Mouse (Mus musculus) heart, adult 2 months (tissue): Measurements from ENCODE around the gene Pax6. TPM values are rescaled to one million over a fixed set of nuclear protein-coding genes. Genes with fewer than 3 reads are reported as not detected.

Source experiments
- DNase-seq, 2 experiments: peaks; one replicate each; pipeline ENCODE4 v3.0.0; 2021
- H3K27ac ChIP-seq: fragments of 200-600 bp; 2 replicates; pipeline ENCODE4 v1.8.1; 2022
- H3K27me3 ChIP-seq: fragments of 200-500 bp; 2 replicates; pipeline ENCODE4 v1.6.1; 2012; ENCODE audit warnings: mild to moderate bottlenecking, low read length, inconsistent platforms, mixed read lengths; ENCODE audit not compliant: control insufficient read depth, insufficient read depth
- H3K36me3 ChIP-seq: fragments of 200-500 bp; 2 replicates; pipeline ENCODE4 v1.6.1; 2012; ENCODE audit warnings: low read length, inconsistent platforms; ENCODE audit not compliant: control insufficient read depth, insufficient read depth
- H3K4me1 ChIP-seq: fragments of 200-500 bp; 2 replicates; pipeline ENCODE4 v1.6.1; 2011; ENCODE audit warnings: low read length; ENCODE audit not compliant: control insufficient read depth, insufficient read depth
- H3K4me3 ChIP-seq: fragments of 200-600 bp; 2 replicates; pipeline ENCODE4 v1.8.1; 2022
- H3K79me2 ChIP-seq: fragments of 200-500 bp; replicated peaks from 2 replicates; pipeline ENCODE4 v1.6.1; 2012; ENCODE audit warnings: mild to moderate bottlenecking, inconsistent platforms, low read length, moderate library complexity, mixed read lengths; ENCODE audit not compliant: control insufficient read depth, insufficient read depth
- H3K9ac ChIP-seq: fragments of 200-500 bp; 2 replicates; pipeline ENCODE4 v1.6.1; 2012; ENCODE audit warnings: low read depth, mild to moderate bottlenecking, control low read depth, inconsistent platforms, low read length, mixed read lengths
- CTCF ChIP-seq: fragments of 200-600 bp; IDR thresholded peaks from 2 replicates; pipeline ENCODE4 v1.8.1; 2022; ENCODE audit warnings: antibody characterized with exemption, mild to moderate bottlenecking, moderate library complexity
- EP300 ChIP-seq: fragments of 200-500 bp; IDR thresholded peaks from 2 replicates; pipeline ENCODE4 v1.6.1; 2011; ENCODE audit warnings: low read depth, low read length, control low read depth; ENCODE audit not compliant: insufficient read depth
- POLR2A ChIP-seq: fragments of 200-500 bp; IDR thresholded peaks from 2 replicates; pipeline ENCODE4 v1.6.1; 2011; ENCODE audit warnings: mild to moderate bottlenecking, low read depth, low read length, control low read depth; ENCODE audit not compliant: insufficient read depth
- WGBS: fragments of 180-500 bp; shearing (Covaris S2); methylation state at CpG from one replicate; pipeline ENCODE4 v1.1.7; 2018; 5-methylcytosine and 5-hydroxymethylcytosine counted together
- intact Hi-C: fragments of 180-260 bp; cut with DNase I; formaldehyde crosslinking; loops from one replicate; pipeline ENCODE4 v1.15.1; 2025
- polyA plus RNA-seq: library from polyadenylated mRNA; depleted of rRNA; stranded (reverse); fragments of >200 nt; gene quantifications from 2 replicates; pipeline ENCODE4 v1.2.3, GENCODE M21; 2012; rRNA removed
- total RNA-seq, 2 experiments: library from RNA; stranded (reverse); gene quantifications; 2 replicates each; pipeline ENCODE4 v1.2.3; 2021

Pax6 gene
- total and polyA plus RNA-seq, 3 experiments, result not detected

GRCm38 (mm10) chr2:105726657-105727056 lies 58.0 kb downstream of the Pax6 start:
- Histone ChIP-seq H3K9ac (no peak overlapping the region), H3K27me3 (no peaks in the 10 kb centered on the region), H3K27ac (no peak overlapping the region), H3K4me3 (no peak overlapping the region), H3K36me3 (no peaks in the 10 kb centered on the region), H3K4me1 (no peaks in the 10 kb centered on the region), H3K79me2 (no peaks in the 10 kb centered on the region)
- DNase-seq, result no peak
- TF ChIP-seq CTCF (no peak), EP300 (no peak), POLR2A (no peak)
- WGBS, result 69% methylated on average over 9 of the region's 9 CpGs
- intact Hi-C loops, result no loop called here

- Histone ChIP-seq H3K4me3 (no peak overlapping the region), H3K36me3 (no peaks in the 10 kb centered on the region), H3K27me3 (no peaks in the 10 kb centered on the region), H3K79me2 (no peaks in the 10 kb centered on the region), H3K9ac (no peak overlapping the region), H3K4me1 (no peaks in the 10 kb centered on the region), H3K27ac (no peak overlapping the region)
- TF ChIP-seq CTCF, result no peak
- TF ChIP-seq EP300, result no peak
- no peak for TF ChIP-seq POLR2A
- no peak for DNase-seq
- intact Hi-C loops, result no loop called here
- WGBS, result 96% methylated on average over 3 of the region's 3 CpGs
These were observed 62.0 kb downstream of the Pax6 start for GRCm38 (mm10) chr2:105730704-105731103.

- TF ChIP-seq CTCF (no peak), EP300 (no peak), POLR2A (no peak)
- H3K9ac ChIP-seq, result no peak overlapping the region
- intact Hi-C loops, result no loop called here
- H3K79me2 ChIP-seq, result no peaks in the 10 kb centered on the region
- no peak overlapping the region for H3K4me3 ChIP-seq
- H3K27ac ChIP-seq, result no peak overlapping the region
- no peaks in the 10 kb centered on the region for H3K36me3 ChIP-seq
- no peaks in the 10 kb centered on the region for H3K4me1 ChIP-seq
- no peak for DNase-seq
- H3K27me3 ChIP-seq, result no peaks in the 10 kb centered on the region
These were observed 67.5 kb downstream of the Pax6 start for GRCm38 (mm10) chr2:105736166-105736565.

GRCm38 (mm10) chr2:105746896-105747295 lies 78.2 kb downstream of the Pax6 start:
- intact Hi-C loops, result no loop called here
- no peaks in the 10 kb centered on the region for H3K36me3 ChIP-seq
- H3K9ac ChIP-seq, result no peak overlapping the region
- WGBS, result 85% methylated on average over 7 of the region's 7 CpGs
- no peaks in the 10 kb centered on the region for H3K79me2 ChIP-seq
- H3K4me1 ChIP-seq, result no peaks in the 10 kb centered on the region
- no peaks in the 10 kb centered on the region for H3K27me3 ChIP-seq
- TF ChIP-seq CTCF (no peak), EP300 (no peak), POLR2A (no peak)
- no peak overlapping the region for H3K4me3 ChIP-seq
- no peak overlapping the region for H3K27ac ChIP-seq
- no peak for DNase-seq

Other genes with a start within 250 kb of the Pax6 start
- gene Elp4, start 235.7 kb downstream of the Pax6 start, total RNA-seq, result 10 to 100 TPM; 11.2 to 12.3 TPM
- gene Elp4, start 235.7 kb downstream of the Pax6 start, polyA plus RNA-seq, result 2.1 and 3.7 TPM in 2 replicates
- 100 to 1,000 TPM in 1 of 2 experiments, 10 to 100 TPM in 1; 91.6 to 103 TPM for gene Immp1l, start 235.7 kb downstream of the Pax6 start, total RNA-seq
- 37.7 and 80.5 TPM in 2 replicates for gene Immp1l, start 235.7 kb downstream of the Pax6 start, polyA plus RNA-seq